Mouse (Mus musculus): ENCODE measurements around the gene Rtn4ip1. TPM values are rescaled to one million over a fixed set of nuclear protein-coding genes. Genes with fewer than 3 reads are reported as not detected.

Rtn4ip1 gene
- 10 to 100 TPM; 49.5 to 50.5 TPM for total RNA-seq (2021)
- long read RNA-seq, experiment 1, transcript Rtn4ip1-201 (9 exons, 2,981 nt) = major isoform, 139 of 151 reads
- long read RNA-seq, experiment 1, partial matches to known transcripts = 5 of 151 reads
- long read RNA-seq, experiment 1, other reads (novel, unspliced or antisense) = 7 of 151 reads
- long read RNA-seq, experiment 2, transcript Rtn4ip1-201 (9 exons, 2,981 nt) = major isoform, 103 of 121 reads
- long read RNA-seq, experiment 2, partial matches to known transcripts = 3 of 121 reads
- long read RNA-seq, experiment 2, other reads (novel, unspliced or antisense) = 15 of 121 reads

DNA sequence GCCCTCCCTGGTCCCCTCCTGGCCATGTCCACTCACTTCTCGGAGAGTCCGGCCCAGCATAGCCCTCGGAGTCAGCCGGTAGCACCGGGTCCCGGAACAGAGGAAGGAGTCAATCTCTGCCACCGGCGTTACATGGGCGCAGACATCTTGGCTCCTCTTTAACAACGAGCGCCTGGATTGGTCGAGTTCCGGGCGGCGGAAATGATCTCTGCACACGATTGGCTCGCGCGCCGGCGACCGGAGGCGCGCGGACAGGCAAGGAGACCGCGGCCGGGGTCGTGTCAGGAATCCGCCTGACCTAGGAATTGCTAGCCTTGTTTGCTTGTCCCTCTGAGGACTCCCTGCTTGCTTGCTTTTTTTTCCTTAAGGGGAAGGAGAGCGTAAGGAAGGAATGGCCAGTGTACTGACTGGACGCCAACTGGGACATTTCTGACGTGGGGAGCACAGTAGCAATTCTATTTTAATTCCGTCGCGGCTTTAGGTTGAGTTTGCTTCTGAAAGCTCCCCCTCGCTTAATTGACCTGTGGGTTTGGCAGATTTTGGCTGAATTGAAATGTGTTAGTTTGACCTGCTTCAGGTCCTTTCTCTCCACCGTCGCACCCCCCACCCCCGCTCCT, at the start of gene Rtn4ip1, which contains the start of gene Qrsl1:
Rtn4ip1 (plus strand) TSS at position 230 of the 617 bp plus-strand sequence.
Qrsl1 (minus strand) TSS at position 168 of the 617 bp plus-strand sequence.
- intact Hi-C loops (cut with DNase I) = no loop called here
- DNase-seq = peak; percentile 93 to 95

DNA sequence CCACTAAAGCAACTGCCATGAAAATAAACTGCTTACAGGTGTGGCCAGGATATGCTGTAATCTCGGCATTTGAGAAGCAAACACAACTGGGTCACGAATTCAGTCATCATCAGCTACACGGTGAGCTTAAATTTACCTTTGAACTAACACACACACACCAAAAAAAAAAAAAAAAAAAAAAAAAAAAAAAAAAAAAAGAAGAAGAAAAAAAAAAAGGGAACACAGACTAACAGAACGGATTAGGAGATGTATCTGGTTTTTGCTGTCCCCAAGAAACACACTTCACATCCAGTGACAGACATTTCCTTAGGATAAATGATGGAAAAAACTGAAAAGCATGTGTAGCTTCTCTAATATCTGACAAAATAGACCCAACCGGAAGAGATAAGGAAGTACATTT, 49.7 kb upstream of the Rtn4ip1 start:
- no peak for DNase-seq
- intact Hi-C loops (cut with DNase I) = no loop called here

DNA sequence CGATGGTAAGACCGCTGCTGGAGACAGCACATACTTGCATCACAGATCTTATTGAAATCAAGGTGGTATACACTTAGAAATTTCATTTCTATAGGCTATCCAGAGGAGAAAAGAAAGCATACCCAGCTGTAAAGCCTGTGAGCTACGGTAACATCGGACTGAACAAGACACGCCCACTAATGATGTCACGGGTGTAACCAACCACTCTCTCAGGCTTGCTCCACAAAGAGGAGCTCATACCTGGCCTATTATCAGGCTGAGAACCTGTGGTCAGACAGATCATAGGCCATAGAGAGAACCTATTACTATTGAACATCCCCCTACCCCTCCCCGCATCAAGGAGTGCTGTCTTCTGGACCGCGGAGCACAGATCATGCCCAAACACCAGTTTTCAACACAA, 45.7 kb upstream of the Rtn4ip1 start:
- intact Hi-C loops (cut with DNase I) = no loop called here
- DNase-seq = no peak

DNA sequence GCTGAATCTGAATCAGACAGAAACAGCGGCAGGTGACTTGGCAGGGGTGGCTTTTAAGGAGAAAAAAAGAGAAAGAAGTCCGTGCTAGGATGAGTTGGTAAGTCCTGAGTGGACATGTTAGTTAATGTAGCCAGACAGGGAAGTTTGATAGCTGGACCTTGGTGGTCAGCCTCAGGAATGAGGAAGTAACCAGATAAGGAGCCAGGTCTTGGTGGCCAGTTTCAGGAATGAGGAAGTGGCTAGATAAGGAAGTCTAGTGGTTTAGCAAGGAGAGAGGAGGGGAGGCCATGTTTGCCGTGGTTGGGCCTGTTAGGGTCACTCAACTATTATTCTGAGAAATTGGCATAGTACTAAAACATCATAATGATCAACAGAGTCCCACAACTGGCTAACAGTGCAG, 45.3 kb upstream of the Rtn4ip1 start:
- intact Hi-C loops (cut with DNase I) = no loop called here
- DNase-seq = no peak

DNA sequence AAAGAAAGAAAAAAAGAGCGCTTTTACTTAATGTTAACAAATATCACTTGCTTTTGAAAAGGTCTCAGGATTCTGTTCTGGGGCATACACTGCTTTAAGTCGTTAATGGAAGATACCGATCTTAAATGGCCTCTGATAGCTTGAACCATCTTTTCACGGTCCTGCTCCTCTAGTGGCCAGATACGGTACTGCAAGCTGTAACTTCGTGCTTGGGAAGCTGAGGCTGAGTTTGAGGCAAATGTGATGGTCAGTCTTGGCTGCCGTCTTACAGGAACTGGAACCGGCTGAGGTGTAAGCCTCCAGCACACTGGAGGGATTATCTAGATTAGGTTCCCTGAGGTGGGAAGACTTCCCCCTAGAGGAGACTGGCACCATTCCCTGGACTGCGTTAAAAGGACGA, 30.9 kb upstream of the Rtn4ip1 start:
- intact Hi-C loops (cut with DNase I) = loop anchor here (2.0 kb wide), 1 partner anchor 296 kb away; no protein-coding TSS in a partner anchor
- DNase-seq = peak; percentile 13 to 37

DNA sequence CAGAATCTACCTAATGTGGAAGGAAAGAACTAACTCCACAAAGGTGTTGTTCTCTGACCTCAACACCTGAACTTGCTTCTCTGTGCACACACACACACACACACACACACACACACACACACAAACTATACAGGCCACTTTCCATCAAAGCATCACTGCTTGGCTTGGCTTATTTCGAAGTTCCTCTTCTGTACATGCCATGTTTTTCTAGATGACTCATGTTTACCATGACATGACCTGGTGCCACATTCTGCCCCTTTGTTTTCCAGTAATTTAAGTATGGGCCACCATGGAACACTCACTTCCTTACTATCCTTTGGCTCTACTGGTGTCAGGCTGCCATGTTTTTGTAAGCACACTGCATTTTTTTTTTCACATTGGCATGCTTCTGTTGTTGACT, 30.1 kb upstream of the Rtn4ip1 start:
- no peak for DNase-seq
- intact Hi-C loops (cut with DNase I) = loop anchor here (2.0 kb wide), 1 partner anchor 297 kb away; no protein-coding TSS in a partner anchor

DNA sequence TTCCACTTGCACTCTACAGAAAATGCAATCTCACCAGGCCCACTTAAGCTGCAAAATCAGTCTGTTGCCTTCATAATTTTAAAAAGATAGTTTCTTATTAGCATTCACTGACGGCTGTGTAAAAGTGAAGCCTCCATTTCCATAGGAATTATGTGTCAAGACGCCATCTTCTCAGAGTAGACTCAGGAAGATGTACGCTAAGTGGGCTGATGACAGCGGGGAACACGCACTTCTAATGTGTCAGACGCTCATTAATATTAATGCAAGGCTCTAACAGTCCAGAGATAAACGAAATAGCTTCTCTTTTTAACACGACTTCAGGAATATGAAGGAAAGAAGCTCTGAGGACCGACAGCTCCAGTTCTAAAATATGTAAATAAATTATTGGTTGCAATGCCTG, 13.9 kb upstream of the Rtn4ip1 start:
- intact Hi-C loops (cut with DNase I) = no loop called here
- no peak for DNase-seq

DNA sequence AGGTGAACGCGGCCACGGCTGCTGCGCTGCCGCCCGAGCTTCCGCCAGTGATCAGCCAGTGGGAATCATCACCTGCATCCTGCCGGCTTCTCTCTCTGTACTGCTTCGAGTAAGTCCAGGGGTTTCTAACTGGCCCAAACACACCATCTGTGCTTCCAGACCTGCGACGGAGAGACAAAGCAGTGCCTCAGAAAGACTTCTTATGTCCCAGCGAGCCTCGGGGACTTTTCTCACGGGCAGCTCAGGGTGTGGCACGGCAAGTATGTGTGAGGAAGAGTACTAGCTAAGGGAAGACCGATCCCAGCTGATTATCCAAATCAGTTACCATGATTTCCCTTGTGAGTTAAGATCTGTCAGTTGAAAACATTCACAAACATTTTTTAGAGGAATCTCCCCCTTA, 12.6 kb upstream of the Rtn4ip1 start:
- no peak for DNase-seq
- intact Hi-C loops (cut with DNase I) = no loop called here

DNA sequence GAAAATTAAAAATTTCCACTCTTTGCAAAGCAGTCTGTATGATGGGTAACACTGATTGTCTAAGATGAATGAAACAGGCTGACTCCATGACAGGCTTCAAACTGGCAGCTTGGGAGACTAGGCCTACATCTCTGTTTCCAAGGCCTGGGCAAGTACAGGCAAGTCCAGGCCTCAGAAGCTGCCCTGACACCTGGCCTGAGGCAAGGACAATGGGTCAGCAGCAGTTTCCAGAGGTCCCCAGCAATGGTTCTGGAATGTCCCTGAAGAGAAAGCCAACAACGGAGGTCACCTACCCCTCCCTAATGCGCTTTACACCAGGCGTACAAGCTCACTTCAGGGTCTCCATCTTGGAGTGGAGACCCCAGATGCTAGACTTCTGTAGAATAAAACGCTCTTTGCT, 8.6 kb upstream of the Rtn4ip1 start:
- no peak for DNase-seq
- intact Hi-C loops (cut with DNase I) = no loop called here

DNA sequence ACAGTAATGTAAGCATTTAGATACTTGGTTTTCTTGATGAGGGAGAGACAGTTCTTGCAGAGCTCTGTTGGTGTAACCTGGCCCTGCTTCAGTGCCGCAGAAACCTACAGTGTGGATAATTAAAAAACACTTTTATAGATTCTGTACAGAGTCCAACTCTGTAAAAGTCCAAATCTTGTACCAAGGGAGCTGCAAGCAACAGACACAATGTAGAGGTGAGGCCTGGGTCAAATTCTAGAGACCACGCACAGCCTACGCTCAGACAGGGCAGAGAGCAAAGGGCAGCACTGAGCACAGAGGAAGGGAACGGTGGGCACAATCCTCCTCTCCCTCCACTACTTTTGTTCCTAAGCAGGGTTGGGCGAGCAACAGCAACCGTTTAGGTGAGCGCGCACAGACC, 5.5 kb upstream of the Rtn4ip1 start:
- no peak for DNase-seq
- intact Hi-C loops (cut with DNase I) = no loop called here

DNA sequence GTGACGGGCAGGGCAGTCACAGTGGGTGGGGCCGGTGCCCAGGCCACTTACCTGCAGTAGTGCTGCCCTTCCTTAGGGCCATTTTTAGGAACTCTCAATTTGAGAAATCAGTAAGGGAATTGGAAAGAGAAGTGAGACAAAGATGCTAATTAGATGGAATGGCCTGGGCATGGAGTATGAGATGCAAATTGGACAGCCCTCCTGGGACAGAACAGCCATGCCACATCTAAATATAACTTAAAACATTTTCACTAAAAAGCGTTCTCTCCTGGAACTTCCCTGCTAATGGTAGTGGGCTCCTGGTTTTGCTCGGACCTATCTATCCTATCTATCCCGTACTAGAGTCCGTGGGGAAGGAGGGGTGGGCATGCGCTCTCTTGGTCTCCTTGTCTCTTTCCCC, 3.3 kb upstream of the Rtn4ip1 start:
- no peak for DNase-seq
- intact Hi-C loops (cut with DNase I) = no loop called here

DNA sequence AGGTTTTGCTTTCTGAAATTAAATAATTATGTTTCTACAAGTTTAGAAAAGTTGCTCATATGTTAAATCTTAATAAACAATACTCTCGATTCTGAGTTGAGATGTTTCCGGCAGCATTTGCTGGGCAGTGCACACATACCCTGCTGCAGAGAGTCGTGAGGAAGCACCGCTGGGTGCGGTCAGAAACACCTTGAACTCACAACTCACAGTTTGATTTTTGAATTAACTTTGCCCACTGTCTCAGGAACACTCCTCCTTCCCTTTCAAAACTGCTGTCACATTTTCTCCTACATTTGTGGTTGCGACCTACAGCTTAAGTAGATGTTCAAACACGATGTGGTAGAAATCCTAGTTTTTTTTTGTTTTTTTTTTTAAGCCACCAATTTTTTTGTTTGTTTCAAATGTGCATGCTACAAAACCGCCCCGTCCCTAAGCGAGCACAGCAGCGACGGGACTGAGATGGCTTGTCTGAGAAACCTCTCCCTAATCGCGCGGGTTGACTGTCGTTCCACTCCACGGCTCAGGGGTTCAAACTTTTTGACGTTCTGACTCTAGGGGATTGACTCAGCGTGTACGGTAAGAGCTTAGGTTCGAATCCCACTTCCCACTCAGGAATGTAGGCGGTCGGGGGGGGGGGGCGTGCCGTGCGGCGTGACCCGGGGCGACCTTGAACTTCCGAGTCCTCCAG, 580 bp upstream of the Rtn4ip1 start:
- DNase-seq = no peak
- intact Hi-C loops (cut with DNase I) = no loop called here

DNA sequence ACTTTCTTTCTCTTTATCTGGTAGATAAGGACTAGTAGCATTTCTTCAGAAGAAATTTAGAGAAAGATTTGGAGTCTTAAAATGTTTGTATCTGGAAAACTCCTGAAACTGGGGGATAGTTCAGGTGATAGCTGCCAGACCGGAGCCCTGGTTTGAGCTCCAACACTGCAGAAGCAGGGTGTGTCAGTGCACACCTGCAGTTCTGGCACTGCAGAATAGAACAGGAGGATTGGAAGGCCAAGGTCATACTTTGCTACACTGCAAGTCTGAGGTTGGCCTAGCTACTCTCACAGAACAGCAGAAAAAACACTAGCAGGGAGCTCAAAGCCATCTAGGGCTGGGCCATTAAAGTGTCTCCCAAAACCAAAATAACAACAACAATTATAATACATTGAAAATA, 3.0 kb downstream of the Rtn4ip1 start:
- intact Hi-C loops (cut with DNase I) = no loop called here
- no peak for DNase-seq

DNA sequence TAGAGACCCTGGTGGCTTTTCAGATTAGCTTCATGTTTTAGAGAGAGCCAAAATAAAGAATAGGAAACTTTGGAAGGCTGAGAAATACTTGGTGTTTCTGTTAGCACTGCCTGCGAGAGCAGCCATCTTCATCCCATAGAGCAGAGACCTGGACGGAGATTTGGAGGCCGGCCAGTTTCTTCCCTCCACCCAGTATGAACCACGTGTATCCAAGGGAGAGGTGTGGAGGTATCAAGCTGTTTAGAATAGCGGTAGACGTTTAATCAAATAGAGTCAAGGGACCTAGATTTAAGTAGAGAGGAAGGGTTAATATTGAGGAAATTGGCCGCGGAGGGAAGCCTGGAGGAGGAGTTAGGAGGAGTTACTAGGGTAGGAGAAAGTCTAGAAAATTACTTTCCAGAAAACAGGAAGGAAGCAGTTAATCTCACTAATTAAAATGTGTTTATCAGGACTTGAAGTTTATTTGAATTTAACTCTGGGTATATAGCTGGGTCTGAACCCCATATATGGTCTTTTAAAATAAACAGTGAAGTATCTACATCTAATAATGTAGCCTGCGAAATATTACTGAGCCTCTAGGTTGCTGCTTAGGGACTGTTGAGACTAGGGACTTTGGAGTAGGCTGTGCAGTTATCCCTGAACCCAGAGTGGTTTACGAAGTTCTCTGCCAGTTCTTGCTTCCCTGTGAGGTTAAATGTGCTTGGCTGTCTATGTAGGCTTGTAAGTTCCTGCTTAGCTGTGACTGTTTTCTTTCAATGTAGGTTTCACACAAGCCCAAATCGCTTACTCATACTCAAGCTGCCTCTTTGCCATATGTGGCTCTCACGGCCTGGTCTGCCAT, 8.6 kb downstream of the Rtn4ip1 start:
- DNase-seq = no peak
- intact Hi-C loops (cut with DNase I) = no loop called here

DNA sequence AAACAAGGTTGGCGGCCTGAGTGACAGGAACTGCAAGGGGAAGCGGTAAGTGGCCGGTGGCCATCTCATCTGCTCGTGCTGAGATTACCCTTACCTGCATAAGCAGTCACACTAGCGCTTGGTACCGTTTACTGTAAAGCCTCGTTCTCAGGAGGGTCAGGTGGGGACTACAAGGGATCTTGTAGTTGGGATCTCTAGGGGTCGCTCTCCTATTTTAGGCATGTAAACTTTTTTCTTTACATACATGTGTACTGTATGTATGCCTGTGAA, 9.2 kb downstream of the Rtn4ip1 start:
- DNase-seq = no peak
- intact Hi-C loops (cut with DNase I) = no loop called here

DNA sequence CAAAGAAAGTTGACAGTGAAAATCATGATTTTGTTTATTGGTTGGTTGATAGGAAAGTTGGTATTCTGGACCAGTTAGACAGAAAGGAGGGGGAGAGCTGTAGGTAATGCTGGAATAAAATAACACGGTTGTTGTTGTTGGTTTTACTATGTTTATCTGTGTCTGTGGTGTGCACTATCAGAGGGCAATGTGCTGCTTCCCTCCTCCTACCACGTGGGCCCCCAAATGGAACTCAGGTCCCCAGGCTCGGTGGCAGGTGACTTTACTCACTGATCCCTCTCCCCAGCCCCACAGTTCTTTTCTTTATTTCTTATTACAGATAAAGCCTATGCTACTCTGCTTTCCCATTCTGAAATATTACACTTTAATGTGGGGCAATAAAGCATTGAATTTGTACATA, 10.6 kb downstream of the Rtn4ip1 start:
- intact Hi-C loops (cut with DNase I) = no loop called here
- DNase-seq = no peak

DNA sequence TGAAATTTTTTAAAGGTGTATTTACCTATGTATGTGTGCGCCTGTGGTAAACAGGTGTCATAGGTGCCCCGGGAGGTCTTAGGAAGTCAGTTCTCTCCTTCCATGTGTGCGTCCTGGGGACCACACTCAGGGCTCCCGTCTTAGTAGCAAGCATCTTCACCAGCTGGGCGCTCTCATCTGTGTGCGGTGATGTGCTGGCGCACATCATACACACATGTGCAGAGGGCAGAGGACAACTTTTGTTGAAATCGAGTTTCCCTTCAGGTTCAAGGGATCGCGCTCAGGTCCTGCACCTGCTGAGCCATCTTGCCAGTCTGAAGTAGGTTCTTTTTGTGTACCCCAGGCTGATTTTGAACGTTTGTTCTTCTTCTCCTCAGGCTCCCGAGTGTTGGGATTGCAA, 14.6 kb downstream of the Rtn4ip1 start:
- intact Hi-C loops (cut with DNase I) = no loop called here
- no peak for DNase-seq

DNA sequence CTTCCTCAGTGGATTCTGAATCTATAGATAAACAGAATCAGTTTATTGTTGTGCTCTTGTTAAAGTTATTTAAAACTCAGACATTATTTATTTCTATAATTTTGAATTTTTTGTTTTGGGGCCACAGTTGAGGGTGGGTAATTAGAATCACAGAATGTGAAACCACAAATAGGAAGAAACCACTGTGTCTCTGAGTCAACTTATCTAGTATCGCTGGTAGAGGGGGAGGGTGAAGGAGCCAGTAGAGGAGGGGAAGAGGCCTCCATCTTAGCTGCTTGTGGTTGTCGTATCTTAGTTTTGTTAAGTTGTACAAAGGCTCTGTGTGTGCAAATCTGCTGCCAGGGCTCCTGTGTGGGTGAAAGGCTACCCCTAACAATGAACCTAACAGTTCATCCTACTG, 15.1 kb downstream of the Rtn4ip1 start:
- intact Hi-C loops (cut with DNase I) = no loop called here
- no peak for DNase-seq

DNA sequence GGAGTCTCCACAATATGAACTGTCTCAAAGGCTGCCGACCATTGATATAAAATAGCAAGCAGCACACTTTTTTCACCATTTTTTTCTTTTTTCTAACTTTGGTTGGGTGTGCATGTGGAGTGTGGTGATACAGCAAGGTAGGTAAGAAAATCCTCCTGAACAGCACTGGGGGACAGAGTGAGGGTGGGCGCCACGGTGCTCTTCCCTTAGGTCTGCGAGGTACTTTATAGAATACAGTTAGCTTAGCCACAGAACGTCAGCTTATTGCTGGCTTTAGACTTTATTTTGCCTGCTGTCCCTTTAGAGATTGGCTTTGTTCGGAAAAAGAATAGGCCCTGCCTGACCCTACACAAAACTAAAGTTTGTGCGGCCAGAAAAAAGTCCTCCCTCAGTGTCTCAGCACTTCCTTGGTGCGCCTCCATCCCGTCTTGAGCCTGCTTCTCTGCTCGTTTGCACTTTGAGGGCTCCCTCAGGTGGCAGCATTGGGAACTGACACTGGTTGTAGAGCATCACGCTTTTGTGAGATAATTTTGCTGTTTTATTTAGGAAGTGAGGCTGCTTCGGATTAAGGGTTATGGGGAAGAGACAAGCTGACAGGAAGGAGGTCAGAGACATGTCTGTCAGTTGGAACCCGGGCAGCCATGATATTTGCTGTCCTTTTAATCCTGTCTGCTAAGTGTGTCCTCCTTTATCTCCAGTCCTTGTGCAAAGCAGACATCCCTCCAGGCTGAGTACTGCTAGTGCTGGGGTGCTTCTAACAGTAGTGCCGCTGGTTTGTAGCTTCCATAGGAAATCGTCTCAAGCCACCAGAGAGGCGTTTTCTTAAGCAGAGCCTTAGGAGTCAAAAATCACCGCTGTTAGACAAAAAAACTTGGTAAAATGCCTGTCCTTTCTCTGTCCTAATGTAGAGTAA, 17.3 kb downstream of the Rtn4ip1 start:
- DNase-seq = peak; percentile 77 to 87
- intact Hi-C loops (cut with DNase I) = loop anchor here (1.0 kb wide), 1 partner anchor 345 kb away; no protein-coding TSS in a partner anchor

DNA sequence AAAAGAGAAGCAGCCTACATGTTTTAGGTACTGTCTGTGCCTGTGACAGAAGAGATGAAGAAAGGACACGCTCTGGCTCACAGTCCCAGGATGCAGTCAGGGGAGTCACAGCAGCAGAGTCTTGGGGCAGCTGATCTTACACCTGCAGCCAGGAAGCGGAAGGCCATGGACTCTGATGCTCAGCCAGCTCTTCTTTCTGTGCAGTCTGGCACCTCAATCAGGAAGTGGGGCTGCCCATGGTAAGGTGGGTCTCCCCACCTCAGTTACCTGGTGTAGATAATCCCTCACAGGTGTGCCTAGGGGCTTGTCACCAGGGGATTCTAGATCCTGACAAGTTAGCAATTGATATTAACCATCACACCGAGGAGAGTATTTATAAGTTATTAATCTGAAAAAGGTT, 21.5 kb downstream of the Rtn4ip1 start:
- intact Hi-C loops (cut with DNase I) = no loop called here
- DNase-seq = no peak
